Mouse (Mus musculus) yolk sac, embryonic 10.5 days (tissue): ENCODE data around the gene Anks1b.

ENCODE experiments used
- DNase-seq: peaks from one replicate; pipeline ENCODE4 v3.0.0-alpha.2; 2017; ENCODE audit warnings: low spot score

The Anks1b gene

DNA sequence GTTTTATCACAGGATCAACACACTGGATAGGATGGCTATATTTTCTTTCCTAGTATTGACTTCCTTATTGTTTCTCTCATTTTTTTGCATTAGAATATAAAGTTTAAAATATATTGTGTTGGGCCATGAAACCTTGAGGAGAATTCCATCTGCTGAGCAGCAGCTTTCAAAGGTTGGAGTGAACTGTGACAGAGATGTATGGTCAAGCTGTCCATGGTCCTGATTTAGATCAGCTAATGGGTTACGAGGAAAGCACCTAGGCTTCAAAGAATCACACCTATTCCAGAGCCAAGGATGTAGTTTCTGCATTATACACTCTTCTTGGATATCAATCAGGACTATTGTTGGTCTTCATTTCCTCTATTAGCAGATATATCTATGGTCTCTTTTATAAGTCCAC lies 503.3 kb downstream of the Anks1b start:
- DNase-seq, result no peak

DNA sequence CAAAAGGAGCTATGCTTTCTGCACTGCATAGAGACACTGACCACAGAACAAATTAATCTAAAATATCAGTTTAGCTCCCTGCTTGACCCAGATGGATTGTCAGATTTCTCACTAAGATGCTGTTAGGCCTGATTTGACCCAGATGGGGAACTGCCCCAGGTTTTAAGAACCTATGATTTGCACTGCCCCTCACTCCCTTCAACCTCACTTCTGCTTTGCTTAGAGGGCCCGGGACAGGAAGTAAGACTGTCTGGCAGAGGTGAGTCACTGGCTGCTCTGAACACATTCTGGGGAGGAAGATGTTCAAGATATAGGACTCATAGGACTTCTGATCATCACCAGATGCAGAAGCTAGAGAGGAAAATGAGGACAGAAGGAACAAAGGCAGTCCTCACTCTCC lies 506.8 kb downstream of the Anks1b start:
- no peak for DNase-seq

DNA sequence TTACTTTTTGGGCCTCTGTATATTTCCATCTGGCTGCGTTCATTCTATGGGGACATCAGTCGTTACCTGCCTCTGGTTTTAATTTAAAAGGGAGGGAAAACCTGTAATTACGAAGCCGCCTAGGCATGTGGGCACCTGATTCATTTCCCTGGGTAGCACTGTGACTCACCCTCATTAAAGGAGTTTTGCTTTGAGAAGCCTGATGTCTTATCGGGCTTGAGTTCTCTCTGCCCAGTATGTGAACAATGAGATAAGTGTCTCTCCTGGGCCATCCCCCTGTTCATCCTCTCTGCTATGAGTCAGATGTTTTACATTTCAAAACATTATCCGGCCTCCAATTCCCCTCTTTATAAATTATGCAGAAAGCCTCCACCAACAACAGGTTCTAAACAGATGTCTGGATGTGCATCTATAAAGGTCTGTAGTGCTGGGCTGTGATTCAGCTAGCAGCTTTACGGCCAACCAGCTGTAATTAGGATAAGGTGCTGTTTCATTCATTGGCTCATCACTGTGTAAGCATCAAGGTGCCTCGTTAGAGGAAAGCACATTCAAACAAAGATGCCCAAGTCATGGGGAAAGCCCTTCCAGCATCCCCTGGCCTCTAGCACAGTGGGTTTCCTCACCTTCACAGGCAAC lies 507.5 kb downstream of the Anks1b start:
- DNase-seq, result no peak

DNA sequence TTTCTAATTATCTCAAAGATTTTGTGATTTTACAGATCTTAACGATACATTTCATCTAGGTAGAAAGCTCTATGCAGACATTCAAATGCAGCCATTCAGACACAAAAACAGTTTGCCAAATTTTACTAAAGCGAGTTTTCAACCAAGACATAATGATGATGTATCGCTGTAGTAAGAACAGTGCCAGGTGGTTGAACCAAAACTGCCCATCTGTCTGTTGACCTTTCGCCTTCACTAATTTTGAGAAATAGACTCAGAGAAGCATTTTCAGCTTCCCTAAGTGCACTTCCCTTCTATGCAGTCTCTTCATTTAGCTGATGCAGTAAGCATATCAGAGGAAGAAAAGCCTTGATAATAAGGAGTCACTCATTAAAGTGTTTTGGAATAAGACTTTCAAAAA lies 527.1 kb downstream of the Anks1b start:
- no peak for DNase-seq

DNA sequence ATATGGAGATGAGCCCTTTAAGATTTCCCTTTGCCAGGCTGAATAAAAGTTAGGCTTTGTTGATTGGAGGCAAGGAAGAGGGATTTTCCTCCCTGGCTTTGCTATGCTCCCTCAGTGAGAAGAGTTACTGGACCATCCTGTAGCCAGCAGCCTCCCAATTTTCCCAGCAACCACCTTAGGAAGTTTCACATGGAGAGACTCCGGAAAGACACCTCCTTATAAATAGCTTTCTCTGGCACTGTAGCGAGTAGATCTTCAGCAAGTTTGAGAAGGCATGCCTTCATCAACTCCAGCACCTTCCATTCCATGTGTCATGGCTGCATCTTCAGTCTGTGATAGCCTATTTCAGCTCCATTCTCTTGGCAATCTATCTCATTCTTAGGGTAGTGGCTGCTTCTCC lies 535.2 kb downstream of the Anks1b start:
- no peak for DNase-seq

DNA sequence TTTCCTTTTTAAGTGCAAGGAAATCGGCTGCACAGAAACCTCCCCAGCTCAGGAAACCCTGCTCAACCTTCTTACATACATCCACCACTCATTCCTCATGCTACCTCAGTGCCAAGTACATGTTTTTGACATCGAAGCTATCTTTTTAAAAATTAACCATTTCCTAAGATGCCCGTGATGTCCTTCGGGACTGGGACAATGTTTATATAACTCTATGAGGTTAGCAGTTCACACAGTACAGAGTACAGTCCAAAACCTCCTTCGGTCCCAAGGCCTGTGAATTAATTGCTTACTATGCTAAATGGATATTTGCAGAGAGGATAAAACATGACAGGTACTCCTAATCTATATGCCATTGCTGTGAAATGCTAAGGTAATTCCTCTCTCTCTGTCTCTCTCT lies 558.2 kb downstream of the Anks1b start:
- DNase-seq, result no peak

DNA sequence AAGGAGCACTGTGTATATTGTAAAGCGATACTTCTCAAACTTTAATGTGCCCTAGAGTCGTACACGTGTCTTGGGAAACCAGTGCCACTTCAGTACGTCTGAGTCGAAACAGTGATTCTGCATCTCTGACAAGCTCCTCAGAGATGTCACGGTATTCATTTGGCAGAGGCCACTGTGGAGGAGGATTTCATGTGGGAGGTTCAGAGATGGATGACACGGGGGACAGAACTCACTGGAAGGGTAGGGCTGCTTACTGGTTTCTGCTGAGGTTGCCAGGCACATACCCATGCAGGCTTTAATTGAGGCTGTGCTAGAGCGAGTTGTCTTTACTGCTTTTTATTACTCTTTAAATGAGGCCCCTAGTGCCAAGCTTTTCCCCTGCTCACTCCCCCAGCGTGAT lies 558.7 kb downstream of the Anks1b start:
- DNase-seq, result no peak

DNA sequence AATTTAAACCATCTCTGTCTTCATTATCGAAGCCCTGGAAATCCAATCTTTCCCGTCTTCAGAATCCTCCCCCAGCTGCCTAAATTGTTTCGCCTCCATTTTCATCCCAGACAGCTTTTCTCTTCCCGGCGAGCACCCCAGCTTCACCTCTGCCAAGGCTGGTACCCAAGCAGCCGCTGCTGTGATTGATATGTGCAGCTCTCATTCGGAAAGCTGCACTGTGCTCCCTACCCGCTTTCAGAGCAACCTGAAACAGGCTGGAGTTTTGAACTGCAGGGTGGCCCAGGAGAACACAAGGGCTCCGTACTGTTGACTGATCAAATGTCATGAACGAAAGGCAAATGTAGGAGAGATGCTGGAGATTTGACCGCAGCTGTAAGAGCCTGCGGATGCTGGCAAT lies 559.2 kb downstream of the Anks1b start:
- no peak for DNase-seq

DNA sequence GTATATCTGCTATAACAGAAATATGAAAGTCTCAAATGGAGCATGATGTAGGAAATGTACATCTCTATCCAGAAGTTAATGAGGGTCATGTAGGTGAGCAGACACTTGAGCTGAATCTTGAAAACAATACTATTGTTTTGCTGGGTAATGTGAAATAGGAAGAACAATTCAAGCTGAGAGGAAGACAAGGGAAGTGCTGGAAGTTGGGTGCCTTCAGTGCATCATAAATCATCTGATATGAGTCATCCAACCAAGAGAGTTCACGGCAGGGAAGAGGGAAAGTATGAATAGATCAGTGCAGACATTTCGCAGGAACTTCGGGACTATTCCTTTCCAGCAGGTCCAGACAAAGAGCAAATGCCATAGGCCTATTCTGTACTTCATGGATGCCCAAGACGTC lies 567.7 kb downstream of the Anks1b start:
- no peak for DNase-seq

DNA sequence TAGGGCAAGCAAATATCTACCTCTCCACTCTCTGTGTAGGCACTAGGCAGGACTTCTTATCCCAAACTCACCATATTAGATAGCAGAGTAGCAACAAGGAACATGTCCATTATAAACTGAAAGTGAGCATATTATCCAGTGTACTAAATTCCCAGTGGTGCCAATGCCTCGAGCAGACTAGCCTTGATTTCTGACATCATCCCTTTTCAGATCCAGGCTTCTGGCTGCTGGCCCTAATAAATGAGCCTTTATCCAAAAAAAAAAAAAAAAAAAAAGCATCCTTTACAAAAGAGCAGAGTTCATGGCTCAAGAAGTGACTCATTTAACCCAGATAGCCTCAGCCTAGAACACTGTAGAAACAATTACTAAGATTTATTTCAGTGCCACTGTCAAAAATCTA lies 568.3 kb downstream of the Anks1b start:
- no peak for DNase-seq

DNA sequence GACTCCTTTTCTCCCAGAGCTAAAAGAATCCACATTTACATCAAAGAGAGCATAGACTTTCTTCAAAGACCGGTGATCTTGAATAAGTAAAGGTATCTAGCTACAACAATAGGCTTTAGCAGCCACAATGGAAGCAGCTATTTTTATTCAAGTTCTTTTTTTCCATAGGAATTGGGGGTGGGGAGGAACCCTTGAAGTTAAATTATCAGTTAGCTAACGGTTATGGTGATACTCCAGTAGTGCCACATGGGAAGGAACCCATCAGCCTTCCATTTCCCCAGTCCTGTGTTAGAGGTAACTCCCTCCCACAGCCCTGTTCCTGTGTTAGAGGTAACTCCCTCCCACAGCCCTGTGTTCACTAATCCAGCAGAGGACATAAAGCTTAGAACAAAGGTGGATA lies 591.6 kb downstream of the Anks1b start:
- no peak for DNase-seq

DNA sequence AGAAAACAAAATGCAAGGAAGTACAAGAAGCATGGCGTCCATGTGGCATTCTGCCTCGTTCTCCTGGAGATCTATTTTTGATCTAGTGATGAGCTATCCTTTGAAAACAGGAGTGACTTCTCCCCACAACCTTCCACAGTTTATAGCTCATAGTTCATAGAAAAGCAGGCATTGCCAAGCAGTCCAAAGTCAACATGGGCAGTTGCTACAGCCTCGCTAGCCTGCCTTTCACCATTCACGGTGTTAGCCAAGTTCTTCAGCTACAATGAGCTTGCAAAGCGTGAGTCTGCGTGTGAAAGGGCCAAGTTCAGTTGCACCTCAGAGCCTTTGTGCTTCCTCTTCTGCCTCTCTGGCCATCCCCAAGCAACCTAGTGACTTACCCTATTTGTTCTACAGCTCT lies 592.1 kb downstream of the Anks1b start:
- DNase-seq, result no peak

DNA sequence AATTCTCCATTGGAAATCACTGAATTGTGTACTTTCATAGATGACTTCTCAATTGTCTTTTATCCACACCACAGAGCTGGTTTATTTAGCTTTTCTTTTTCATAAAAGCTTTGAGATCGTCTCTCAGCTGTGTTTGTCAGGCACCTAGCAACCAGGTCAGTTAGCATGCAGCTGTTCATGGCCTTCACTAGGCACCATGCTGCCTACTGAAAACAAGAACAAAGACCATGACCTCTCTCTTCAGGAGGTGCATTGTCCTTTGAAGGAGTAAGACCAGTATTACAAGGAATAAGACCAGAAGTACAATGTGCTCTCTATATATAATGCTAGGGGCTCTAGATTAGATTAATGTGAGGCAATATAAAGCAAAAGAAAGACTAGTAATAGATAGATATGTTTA lies 594.2 kb downstream of the Anks1b start:
- DNase-seq, result no peak

DNA sequence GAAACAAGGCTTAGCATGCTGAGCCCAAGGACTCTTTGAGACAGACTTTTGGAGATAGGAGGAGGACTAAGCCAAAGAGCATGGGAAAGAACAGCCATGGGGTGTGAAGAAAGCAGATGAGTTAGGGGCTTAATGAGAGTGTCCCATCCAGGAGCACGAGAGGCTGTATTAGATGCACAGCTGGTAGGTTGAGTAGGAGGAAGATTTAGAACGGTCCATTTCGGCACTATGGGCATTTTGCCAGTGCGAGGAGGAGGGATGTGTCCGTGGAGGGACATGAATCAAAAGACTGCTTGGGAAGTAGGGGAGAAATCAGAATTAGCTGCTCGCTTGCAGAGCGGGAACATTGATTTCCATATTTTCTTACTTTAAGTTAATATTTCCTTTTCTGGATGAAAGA lies 620.1 kb downstream of the Anks1b start:
- no peak for DNase-seq

DNA sequence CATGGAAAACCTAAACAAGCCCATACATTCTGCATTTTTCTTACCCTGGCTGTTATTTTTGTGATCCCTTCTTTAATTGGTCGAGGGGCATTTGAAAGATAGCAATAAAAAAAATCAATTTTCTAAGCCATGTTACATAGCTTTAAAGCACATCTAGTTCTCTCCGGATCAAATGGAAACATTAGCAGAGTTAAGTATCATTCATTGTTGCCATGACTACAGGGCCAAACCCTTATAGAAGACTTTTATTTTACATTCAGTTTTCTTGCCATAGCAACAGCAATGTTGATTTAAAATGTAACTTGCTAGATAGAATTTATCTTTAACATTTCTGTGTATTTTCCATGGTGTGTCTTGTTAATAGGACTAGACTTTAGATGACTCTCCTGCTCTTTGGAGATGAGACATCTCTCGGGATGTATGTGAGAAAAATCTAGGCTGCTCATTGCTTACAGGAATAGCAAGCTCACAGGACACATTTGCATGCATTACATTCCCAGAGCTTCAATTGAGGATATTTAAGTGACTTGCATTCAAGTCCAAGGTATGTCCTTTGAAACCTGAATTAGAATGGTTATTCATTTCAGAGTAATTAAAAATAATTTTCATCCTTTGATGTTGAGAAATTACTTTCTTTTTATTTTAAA lies 620.8 kb downstream of the Anks1b start:
- no peak for DNase-seq

DNA sequence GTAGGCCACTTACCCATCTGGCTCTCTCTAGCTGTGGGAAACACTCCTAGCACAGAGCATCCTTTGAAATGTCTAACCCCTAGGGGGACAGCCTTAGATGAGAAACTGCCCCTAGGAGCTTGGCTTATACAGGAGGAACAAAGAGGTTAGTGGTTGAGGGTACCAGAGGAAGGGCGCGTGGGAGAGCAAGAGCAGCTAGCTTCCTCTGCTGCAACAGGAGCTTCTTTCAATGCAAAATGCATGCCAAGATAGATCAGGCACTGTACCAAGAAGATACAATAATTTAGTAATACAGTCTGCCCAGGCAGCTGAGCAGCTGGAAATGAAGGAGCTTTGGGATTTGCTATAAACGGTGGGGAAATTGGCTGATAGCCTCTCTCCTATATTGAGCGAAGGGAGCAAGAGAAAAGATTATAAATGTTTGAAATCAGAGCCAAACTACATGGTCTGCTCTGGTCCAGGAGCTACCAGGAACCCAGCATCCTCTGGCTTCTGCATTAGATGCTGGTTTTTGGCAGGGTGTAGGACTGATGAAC lies 621.7 kb downstream of the Anks1b start:
- DNase-seq, result no peak

DNA sequence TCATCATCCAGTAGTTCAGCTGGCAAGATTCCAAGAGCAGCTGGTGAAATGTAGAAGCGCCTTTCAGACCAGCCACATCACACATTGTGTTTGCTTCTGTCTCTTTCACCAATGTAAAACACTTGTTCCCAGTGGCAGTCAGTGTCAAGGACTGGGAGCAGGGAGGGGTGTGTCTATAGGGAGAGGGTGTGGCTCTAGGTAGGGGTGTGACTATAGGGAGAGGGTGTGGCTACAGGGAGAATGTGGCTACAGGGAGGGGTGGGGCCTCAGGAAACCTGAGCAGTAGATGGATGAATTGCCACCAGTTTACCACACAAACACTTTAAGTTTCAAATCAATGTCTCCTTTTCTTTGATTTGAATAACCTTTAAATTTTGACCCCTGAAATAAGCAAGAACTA lies 634.3 kb downstream of the Anks1b start:
- no peak for DNase-seq

DNA sequence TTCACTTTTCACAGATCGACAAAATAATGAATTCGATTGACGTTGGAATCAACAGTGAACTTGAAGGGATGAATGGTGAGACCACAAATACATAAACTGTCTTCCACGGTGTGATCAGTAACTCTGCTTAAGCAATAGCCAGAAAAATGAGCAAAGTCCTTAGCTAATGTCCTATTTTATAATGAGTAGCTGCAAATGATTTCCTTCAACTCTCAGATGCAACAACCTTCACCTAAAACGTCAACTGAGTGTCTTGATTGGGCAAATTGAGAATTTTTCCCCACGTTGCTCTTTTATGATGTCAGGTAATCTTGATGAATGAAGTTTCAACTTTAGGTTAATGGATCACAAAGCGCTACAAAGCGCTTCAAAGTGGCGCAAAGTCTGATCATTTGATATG lies 639.5 kb downstream of the Anks1b start:
- DNase-seq, result no peak

DNA sequence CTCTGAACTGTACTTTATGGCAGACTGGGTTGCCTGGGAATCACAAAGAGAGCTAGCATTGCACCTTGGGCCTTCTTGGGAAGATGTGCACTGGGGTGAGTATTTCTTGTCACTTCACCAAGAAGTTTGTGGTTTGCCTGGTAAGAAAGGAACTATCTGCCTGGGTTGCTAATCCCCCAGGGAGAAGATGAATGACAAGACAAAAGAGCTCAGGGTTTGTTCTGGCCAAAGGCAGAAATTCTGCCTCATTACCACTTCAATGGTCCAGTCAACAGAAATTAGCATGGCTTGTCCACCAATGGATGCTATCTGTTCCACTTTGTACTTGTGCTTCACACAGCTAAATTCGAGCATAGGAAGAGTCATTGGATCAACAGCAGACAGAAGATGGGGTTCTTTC lies 658.5 kb downstream of the Anks1b start:
- DNase-seq, result no peak

DNA sequence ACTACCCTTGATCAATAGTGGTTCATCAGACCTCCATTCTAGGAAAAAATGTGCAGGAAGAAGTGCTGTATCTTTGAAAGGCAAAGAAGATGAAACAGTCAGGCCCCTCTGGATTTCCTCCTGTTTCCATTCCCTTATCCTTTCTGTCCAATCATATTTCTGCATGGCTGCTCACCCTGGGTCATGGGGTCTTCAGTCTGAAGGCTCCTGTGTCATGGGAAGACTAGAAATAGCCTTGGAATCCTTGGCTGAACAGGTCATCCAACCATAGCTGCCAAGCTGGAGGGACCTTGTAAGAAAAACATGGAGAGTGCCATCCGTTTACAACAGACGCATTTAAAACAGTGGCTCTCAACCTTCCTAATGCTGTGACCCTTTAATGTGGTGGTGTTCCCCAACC lies 662.1 kb downstream of the Anks1b start:
- DNase-seq, result no peak

DNA sequence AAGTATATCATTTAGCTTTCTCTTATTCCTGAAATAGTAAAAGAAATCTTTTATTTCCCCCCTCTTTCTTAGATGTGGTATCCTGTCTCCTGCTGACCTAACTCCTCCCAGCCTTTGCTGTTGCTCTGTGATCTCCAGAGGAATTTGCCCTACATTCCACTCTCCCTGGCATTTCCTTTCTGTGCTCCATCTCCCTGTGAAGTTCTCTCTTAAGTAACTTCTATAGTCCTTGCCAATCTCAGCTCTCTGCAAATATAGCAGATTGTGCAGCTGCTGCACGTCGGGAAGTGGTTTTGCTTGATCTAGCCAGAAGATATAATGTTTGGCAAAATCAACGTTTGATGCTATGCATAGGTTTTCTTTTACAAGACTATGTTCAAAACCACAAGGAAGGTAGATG lies 673.3 kb downstream of the Anks1b start:
- no peak for DNase-seq

DNA sequence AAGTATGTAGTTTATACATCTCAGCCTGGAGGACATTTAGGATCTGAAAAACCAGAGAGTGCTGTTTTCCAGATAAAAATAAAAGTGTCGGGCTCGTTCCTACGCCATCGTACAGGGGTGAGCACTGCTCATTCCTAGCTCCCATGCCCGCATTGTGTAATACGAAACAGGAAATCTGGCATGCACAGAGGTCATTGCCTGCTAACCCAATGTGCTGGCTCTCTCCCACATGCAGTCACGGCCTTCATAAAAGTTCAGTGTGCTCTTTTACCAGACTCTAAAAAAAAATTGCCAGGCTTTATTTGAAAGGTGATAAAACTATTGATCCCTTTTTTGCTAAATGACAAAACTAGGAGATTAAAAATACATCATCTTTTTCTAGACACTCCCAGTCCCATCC lies 689.6 kb downstream of the Anks1b start:
- no peak for DNase-seq

DNA sequence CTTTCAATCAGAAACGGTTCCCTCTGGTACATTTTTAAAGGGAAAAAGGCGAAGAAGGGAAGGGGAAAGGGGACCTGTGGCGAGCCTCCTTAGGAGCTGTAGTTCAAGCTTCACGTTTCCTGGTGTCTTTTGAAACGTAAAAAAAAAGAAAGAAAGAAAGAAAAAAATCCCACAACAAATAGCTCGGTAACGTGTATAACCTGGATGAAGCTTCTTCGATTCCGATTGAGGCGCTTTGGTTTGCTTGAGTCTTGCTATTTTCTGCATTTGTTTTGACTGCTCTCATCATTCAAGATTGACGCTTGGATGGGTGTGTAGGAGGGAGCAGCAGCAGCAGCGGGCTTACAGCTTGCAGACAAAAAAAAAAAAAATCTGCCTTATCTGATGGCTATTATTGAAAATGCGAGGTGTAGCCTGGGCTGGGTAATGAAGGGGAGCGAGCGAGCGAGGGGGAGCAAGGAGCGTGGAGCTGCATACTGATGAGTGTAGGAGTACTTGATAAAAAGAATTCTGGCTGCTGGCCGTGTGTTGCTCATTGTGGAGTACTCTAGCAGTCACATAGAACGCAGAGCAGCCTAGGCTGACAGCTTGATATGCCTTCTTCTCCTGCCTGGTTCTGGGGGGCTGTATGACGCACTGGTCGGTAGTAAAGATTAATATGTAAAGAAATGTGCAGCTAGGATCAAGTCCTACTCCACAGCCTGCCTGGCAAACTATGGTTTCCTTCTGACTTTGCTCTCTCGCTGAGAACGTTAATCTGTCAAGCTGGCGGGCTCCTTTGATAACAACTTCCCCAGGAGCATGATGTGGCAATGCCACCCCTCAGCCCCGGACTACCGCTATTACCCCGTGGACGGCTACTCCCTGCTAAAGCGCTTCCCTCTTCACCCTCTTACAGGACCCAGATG lies 703.1 kb downstream of the Anks1b start:
- no peak for DNase-seq
